Mouse (Mus musculus): ENCODE data around the gene E2f6. TPM values are rescaled to one million over a fixed set of nuclear protein-coding genes. Genes with fewer than 3 reads are reported as not detected.

The E2f6 gene
- polyA plus RNA-seq, 1 experiment from 2014 or later, result 11.7 TPM

DNA sequence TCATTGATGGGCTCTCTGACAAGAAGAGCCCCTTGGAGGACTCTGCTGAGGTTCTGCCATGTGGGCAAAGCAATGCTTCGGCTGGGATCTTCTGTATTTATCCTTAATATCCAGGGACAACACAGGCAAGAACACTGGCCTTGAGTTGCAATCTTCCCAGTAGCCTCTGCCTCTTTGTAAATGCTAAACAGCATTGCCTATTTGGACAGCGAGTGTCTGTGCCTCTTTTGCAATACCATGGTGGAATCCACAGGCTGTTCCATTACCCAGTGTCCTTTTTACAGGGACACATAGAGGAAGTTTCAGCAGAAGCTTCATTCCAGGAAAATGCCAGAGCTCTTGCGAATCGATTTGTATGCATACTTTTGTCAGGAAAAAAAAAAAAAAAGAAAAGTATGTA, 53.7 kb downstream of the E2f6 start:
- no peak for ATAC-seq
- H3K4me3 ChIP-seq (ENCODE audit: low read depth, low read length), result no peak overlapping the region
- no peak overlapping the region for H3K9ac ChIP-seq (ENCODE audit: low read depth, low read length)
- no peaks in the 10 kb centered on the region for H3K36me3 ChIP-seq (ENCODE audit: control insufficient read depth, insufficient read depth)
- no peaks in the 10 kb centered on the region for H3K4me1 ChIP-seq (replicated peaks; ENCODE audit: control insufficient read depth, insufficient read depth, low read length)
- WGBS, result 76% methylated on average over 4 of the region's 4 CpGs
- TF ChIP-seq CTCF (IDR thresholded peaks at IDR 0.05; ENCODE audit: low read depth), result no peak
- H3K9me3 ChIP-seq (ENCODE audit: control insufficient read depth), result no peaks in the 10 kb centered on the region
- no peak overlapping the region for H3K27ac ChIP-seq (ENCODE audit: low read depth, low read length)
- no peaks in the 10 kb centered on the region for H3K27me3 ChIP-seq (replicated peaks; ENCODE audit: control insufficient read depth, insufficient read depth, low read length)
- H3K4me2 ChIP-seq (replicated peaks; ENCODE audit: low read depth), result no peak overlapping the region

DNA sequence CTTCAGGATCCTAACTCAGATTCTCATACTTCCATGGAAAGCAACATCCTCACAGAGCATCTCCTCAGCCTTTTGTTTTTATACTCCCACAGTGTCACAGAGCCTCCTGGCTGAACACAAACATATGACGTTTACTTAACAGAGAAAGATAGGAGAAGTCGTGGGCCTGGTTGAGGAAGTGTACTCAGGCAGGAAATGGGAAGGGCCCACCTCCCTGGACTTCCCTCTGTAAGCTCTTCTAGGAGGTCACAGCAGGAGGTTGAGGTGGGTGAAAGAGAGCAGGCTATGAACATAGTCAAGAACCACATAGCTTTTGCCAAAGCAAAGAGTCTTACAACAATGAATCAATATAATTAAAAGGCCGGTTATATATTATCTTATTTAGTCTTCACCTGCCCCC, 55.1 kb downstream of the E2f6 start:
- H3K27me3 ChIP-seq (replicated peaks; ENCODE audit: control insufficient read depth, insufficient read depth, low read length), result no peaks in the 10 kb centered on the region
- H3K36me3 ChIP-seq (ENCODE audit: control insufficient read depth, insufficient read depth), result no peaks in the 10 kb centered on the region
- WGBS, result 34% methylated on average over 3 of the region's 3 CpGs
- H3K4me2 ChIP-seq (replicated peaks; ENCODE audit: low read depth), result no peak overlapping the region
- no peak overlapping the region for H3K4me3 ChIP-seq (ENCODE audit: low read depth, low read length)
- H3K4me1 ChIP-seq (replicated peaks; ENCODE audit: control insufficient read depth, insufficient read depth, low read length), result peaks cover 10% of the 10 kb centered on the region; the same call in 1 of the 2 replicates
- H3K9ac ChIP-seq (ENCODE audit: low read depth, low read length), result no peak overlapping the region
- no peak for TF ChIP-seq CTCF (IDR thresholded peaks at IDR 0.05; ENCODE audit: low read depth)
- ATAC-seq, result no peak
- no peaks in the 10 kb centered on the region for H3K9me3 ChIP-seq (ENCODE audit: control insufficient read depth)
- no peak overlapping the region for H3K27ac ChIP-seq (ENCODE audit: low read depth, low read length)

GRCm38 (mm10) chr12:16866460-16866859, 55.7 kb downstream of the E2f6 start:
- Histone ChIP-seq H3K4me1 (replicated peaks; ENCODE audit: control insufficient read depth, insufficient read depth, low read length) (peaks cover 10% of the 10 kb centered on the region; the same call in 1 of the 2 replicates), H3K4me2 (replicated peaks; ENCODE audit: low read depth) (no peak overlapping the region), H3K9ac (ENCODE audit: low read depth, low read length) (no peak overlapping the region), H3K27ac (ENCODE audit: low read depth, low read length) (no peak overlapping the region), H3K9me3 (ENCODE audit: control insufficient read depth) (no peaks in the 10 kb centered on the region), H3K27me3 (replicated peaks; ENCODE audit: control insufficient read depth, insufficient read depth, low read length) (no peaks in the 10 kb centered on the region), H3K4me3 (ENCODE audit: low read depth, low read length) (no peak overlapping the region), H3K36me3 (ENCODE audit: control insufficient read depth, insufficient read depth) (no peaks in the 10 kb centered on the region)
- TF ChIP-seq CTCF (IDR thresholded peaks at IDR 0.05; ENCODE audit: low read depth), result no peak
- no peak for ATAC-seq
- 41% methylated on average over 3 of the region's 3 CpGs for WGBS

- WGBS, result 80% methylated on average over 7 of the region's 7 CpGs
- H3K9ac ChIP-seq (ENCODE audit: low read depth, low read length), result no peak overlapping the region
- no peak for ATAC-seq
- H3K4me1 ChIP-seq (replicated peaks; ENCODE audit: control insufficient read depth, insufficient read depth, low read length), result peaks cover 10% of the 10 kb centered on the region; the same call in 1 of the 2 replicates
- no peak for TF ChIP-seq CTCF (IDR thresholded peaks at IDR 0.05; ENCODE audit: low read depth)
- no peak overlapping the region for H3K4me2 ChIP-seq (replicated peaks; ENCODE audit: low read depth)
- no peaks in the 10 kb centered on the region for H3K27me3 ChIP-seq (replicated peaks; ENCODE audit: control insufficient read depth, insufficient read depth, low read length)
- H3K9me3 ChIP-seq (ENCODE audit: control insufficient read depth), result no peaks in the 10 kb centered on the region
- no peak overlapping the region for H3K27ac ChIP-seq (ENCODE audit: low read depth, low read length)
- no peaks in the 10 kb centered on the region for H3K36me3 ChIP-seq (ENCODE audit: control insufficient read depth, insufficient read depth)
- no peak overlapping the region for H3K4me3 ChIP-seq (ENCODE audit: low read depth, low read length)
Observed at GRCm38 (mm10) chr12:16867306-16867705, 56.5 kb downstream of the E2f6 start.

DNA sequence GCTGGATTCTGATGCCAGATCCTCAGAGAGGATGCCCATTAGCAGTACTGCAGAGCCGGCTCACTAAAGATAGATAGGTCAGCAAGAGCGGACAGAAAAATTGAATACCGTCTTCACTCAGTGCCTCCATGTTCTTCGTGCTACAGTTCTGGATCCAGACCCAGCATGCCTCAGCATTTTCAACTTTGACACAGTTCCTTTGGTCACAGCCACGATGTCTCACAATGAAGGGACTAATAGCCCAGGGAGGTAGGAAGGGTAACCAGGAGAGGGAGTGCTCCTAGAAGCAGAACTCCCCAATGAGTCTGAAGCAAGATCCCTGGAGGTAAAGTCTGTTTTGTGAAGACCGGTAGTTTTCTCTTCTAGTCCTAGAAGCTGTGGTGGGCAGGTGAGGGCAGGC, 57.9 kb downstream of the E2f6 start:
- H3K4me2 ChIP-seq (replicated peaks; ENCODE audit: low read depth), result no peak overlapping the region
- ATAC-seq, result no peak
- no peak for TF ChIP-seq CTCF (IDR thresholded peaks at IDR 0.05; ENCODE audit: low read depth)
- H3K9me3 ChIP-seq (ENCODE audit: control insufficient read depth), result no peaks in the 10 kb centered on the region
- no peaks in the 10 kb centered on the region for H3K36me3 ChIP-seq (ENCODE audit: control insufficient read depth, insufficient read depth)
- H3K4me3 ChIP-seq (ENCODE audit: low read depth, low read length), result no peak overlapping the region
- H3K9ac ChIP-seq (ENCODE audit: low read depth, low read length), result no peak overlapping the region
- no peaks in the 10 kb centered on the region for H3K27me3 ChIP-seq (replicated peaks; ENCODE audit: control insufficient read depth, insufficient read depth, low read length)
- H3K27ac ChIP-seq (ENCODE audit: low read depth, low read length), result no peak overlapping the region
- peaks cover 14% of the 10 kb centered on the region for H3K4me1 ChIP-seq (replicated peaks; ENCODE audit: control insufficient read depth, insufficient read depth, low read length)
- 79% methylated on average over 6 of the region's 6 CpGs for WGBS

DNA sequence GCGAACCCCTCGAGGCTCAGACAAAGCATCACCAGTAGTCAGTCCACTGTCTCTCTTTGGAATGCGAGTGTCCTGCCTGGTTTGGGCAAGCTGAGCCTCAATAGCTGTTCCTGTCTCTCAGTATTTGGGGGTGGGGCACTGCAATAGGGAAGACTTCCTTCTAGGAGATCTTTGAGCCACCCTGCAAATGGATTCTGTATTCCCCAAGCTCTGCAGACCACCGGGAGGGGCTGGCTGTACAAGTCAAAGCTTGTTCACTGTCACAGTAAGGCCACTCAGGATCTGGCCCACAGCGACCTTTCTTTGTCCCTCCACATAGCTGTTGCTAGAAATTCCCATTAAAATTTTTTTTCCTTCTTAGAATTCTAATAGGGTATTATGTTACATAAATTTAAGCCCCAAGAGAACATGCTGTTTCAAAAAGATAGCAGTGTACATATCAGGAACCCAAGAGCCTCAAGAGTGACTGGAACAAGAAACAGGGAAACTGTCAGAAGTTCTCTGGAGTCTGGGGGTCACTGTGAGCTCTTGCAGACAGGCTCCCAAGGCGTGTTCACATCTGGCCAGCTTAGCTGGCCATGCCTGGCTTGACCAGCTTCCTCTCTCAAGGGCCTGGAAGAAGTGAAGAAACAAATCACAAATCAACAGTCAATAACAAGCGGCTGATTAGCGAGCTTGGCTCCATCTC, 58.5 kb downstream of the E2f6 start:
- TF ChIP-seq CTCF (IDR thresholded peaks at IDR 0.05; ENCODE audit: low read depth), result no peak
- Histone ChIP-seq H3K9me3 (ENCODE audit: control insufficient read depth) (no peaks in the 10 kb centered on the region), H3K4me3 (ENCODE audit: low read depth, low read length) (no peak overlapping the region), H3K27ac (ENCODE audit: low read depth, low read length) (no peak overlapping the region), H3K4me2 (replicated peaks; ENCODE audit: low read depth) (no peak overlapping the region), H3K36me3 (ENCODE audit: control insufficient read depth, insufficient read depth) (no peaks in the 10 kb centered on the region), H3K9ac (ENCODE audit: low read depth, low read length) (no peak overlapping the region), H3K27me3 (replicated peaks; ENCODE audit: control insufficient read depth, insufficient read depth, low read length) (no peaks in the 10 kb centered on the region), H3K4me1 (replicated peaks; ENCODE audit: control insufficient read depth, insufficient read depth, low read length) (peaks cover 17% of the 10 kb centered on the region)
- no peak for ATAC-seq
- 70% methylated on average over 8 of the region's 8 CpGs for WGBS

Data from intestine, postnatal 0 days (tissue).